Mouse (Mus musculus): Measurements from ENCODE around the gene Fam219b. TPM values are rescaled to one million over a fixed set of nuclear protein-coding genes. Genes with fewer than 3 reads are reported as not detected.

Fam219b gene
- polyA plus RNA-seq, 1 experiment from 2014 or later = 14.8 TPM

DNA sequence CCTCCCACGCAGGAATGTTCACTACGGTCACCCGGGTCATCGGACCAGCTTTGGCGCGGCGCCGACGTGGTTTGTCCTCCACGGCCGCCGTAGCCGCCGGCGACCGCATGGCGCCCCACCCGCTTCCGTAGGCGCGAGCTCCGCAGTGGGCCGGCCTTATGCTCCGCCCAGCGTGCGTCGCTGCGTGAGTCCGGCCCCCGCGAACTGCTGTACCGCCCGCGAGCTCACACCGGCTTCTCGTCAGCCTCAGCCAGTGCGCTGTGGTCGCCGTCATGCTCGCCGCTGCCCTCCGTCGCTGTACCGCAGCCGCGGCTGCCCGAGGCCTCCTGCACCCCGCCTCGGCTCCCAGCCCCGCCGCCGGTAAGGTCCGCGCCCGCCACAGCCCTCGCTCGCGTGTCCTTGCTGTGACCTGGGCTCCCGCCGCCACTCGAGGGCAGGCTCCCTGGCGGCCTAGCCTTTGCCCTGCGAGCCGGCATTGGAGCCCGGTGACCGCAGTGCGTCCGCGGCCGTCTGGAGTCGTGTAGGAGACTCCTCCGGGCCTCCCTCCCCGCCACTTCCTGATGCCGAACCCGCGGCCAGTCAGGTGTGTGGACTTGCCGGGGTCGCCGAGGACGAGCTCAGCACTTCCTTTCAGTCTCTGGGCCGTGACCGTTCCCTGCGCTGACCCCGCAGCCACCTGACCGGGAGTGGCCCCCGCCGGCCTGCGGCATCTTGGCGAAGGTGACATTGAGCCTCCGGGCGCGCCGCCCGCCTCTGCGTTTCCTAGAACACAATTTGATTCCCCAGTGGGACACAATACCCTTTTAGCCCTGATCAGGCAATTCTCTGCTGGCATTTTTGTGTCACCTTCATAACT, 16.0 kb upstream of the Fam219b start, which contains the start of gene Cox5a:
Gene Cox5a (plus strand): TSS at position 219 of the 856 bp plus-strand sequence.
- peak within 1 kb of the TSS; percentile 89 for H3K27ac ChIP-seq (ENCODE audit: low read depth, low read length)
- ATAC-seq (replicated peaks; ENCODE audit: low FRiP score) (peak; percentile 98), DNase-seq (ENCODE audit: low spot score) (peak; percentile 90)
- no peaks in the 10 kb centered on the region for H3K27me3 ChIP-seq (replicated peaks; ENCODE audit: control insufficient read depth, insufficient read depth, low read length)
- peaks cover 10% of the 10 kb centered on the region for H3K4me1 ChIP-seq (replicated peaks; ENCODE audit: control insufficient read depth, insufficient read depth, low read length)
- H3K4me3 ChIP-seq (ENCODE audit: low read depth, low read length) = peak within 1 kb of the TSS; percentile 91
- peak within 1 kb of the TSS; percentile 82 for H3K4me2 ChIP-seq
- under 1% methylated on average over 95 of the region's 95 CpGs for WGBS
- no peaks in the 10 kb centered on the region for H3K36me3 ChIP-seq (ENCODE audit: control insufficient read depth, insufficient read depth, low read length)
- H3K9ac ChIP-seq (ENCODE audit: low read depth, low read length) = peak within 1 kb of the TSS; percentile 96
- no peaks in the 10 kb centered on the region for H3K9me3 ChIP-seq (ENCODE audit: control insufficient read depth, low read length)

DNA sequence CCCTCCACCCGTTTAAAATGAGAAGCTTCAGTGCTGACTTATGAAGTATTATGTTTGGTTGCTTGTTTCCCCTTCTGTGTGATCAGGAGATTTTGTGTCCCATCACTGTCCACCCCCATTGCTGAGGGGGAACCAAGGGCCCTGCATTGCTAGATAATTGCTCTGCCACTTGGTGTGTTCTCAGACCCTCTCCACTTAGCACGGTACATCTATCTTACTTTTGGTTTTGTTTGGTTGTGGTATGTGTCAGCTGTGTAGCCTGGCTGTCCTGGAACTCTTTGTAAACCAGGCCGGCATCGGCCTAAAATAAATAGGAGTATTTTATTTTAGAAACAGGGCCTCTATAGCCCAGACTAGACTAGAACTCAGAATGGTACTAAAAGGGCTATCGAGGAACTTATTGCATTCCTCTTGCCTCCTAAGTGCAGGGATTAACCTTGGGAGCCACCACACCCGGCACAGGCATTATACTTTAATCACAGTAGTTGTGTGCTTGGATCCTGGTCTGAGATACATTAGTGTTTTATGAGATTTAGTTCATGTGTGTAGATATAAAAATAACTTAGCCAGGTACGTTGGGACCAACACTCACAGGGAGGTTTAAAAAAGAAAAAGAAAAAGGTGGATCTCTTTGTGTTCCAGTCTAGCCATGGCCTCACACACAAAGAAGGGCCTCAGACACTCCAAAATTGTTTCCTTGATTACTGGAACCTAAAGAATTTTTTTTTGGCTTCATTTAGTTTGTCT, 15.0 kb upstream of the Fam219b start:
- Histone ChIP-seq H3K4me3 (ENCODE audit: low read depth, low read length) (peak overlapping the region; percentile 91), H3K9me3 (ENCODE audit: control insufficient read depth, low read length) (no peaks in the 10 kb centered on the region), H3K27ac (ENCODE audit: low read depth, low read length) (no peak overlapping the region; the same call in 1 of the 2 replicates), H3K9ac (ENCODE audit: low read depth, low read length) (peak overlapping the region; percentile 96), H3K4me1 (replicated peaks; ENCODE audit: control insufficient read depth, insufficient read depth, low read length) (peaks cover 10% of the 10 kb centered on the region), H3K4me2 (peak overlapping the region; percentile 82), H3K36me3 (ENCODE audit: control insufficient read depth, insufficient read depth, low read length) (no peaks in the 10 kb centered on the region), H3K27me3 (replicated peaks; ENCODE audit: control insufficient read depth, insufficient read depth, low read length) (no peaks in the 10 kb centered on the region)
- DNase-seq (ENCODE audit: low spot score) (no peak), ATAC-seq (replicated peaks; ENCODE audit: low FRiP score) (no peak)
- WGBS = 37% methylated on average over 7 of the region's 7 CpGs

DNA sequence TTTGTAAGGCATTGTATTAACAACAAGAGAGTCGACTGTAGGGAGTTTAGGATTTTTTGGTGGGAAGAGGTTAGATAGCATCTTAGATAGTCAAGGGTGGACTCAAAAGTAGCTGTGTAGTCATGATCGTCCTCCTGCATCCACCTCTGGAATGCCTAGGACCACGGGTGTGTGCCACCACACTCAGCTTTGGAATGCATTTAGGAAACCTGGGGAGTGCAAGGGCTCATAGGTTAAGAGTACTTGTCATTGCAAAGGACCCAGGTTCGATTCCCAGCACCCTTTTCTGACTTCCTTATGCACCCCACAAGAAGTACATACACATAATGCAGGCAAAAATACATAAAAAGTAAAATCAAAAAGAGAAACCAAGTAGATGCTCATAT, 14.5 kb upstream of the Fam219b start:
- no peaks in the 10 kb centered on the region for H3K36me3 ChIP-seq (ENCODE audit: control insufficient read depth, insufficient read depth, low read length)
- peak overlapping the region; percentile 91; the same call in 1 of the 2 replicates for H3K4me3 ChIP-seq (ENCODE audit: low read depth, low read length)
- DNase-seq (ENCODE audit: low spot score) = no peak
- H3K9ac ChIP-seq (ENCODE audit: low read depth, low read length) = peak overlapping the region; percentile 96; the same call in 1 of the 2 replicates
- peak overlapping the region; percentile 82 for H3K4me2 ChIP-seq
- no peak overlapping the region; the same call in 1 of the 2 replicates for H3K27ac ChIP-seq (ENCODE audit: low read depth, low read length)
- no peak for ATAC-seq (replicated peaks; ENCODE audit: low FRiP score)
- H3K4me1 ChIP-seq (replicated peaks; ENCODE audit: control insufficient read depth, insufficient read depth, low read length) = peaks cover 10% of the 10 kb centered on the region
- WGBS = 63% methylated on average over 4 of the region's 4 CpGs
- no peaks in the 10 kb centered on the region for H3K27me3 ChIP-seq (replicated peaks; ENCODE audit: control insufficient read depth, insufficient read depth, low read length)
- no peaks in the 10 kb centered on the region for H3K9me3 ChIP-seq (ENCODE audit: control insufficient read depth, low read length)

DNA sequence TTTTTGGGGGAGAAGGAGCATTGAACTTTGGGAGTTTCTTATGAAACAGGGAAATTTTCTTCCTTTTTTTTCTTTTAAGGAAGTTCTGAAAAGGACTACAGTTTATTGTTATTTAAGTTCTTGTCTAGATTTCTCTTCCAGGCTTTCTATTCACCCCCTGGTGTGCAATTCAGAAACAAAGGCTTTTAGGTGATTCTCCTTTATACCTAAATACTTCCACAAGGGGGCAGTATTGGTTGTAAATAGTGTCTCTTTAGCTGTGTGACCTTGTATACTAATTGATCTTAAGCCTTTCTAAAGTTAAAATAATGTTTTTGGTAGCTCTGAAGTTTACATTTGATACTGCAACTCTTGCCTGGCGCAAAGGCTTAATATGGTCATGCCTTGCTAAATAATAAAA, 13.6 kb upstream of the Fam219b start:
- Histone ChIP-seq H3K9ac (ENCODE audit: low read depth, low read length) (no peak overlapping the region), H3K4me3 (ENCODE audit: low read depth, low read length) (no peak overlapping the region), H3K9me3 (ENCODE audit: control insufficient read depth, low read length) (no peaks in the 10 kb centered on the region), H3K27ac (ENCODE audit: low read depth, low read length) (no peak overlapping the region), H3K27me3 (replicated peaks; ENCODE audit: control insufficient read depth, insufficient read depth, low read length) (no peaks in the 10 kb centered on the region), H3K36me3 (ENCODE audit: control insufficient read depth, insufficient read depth, low read length) (no peaks in the 10 kb centered on the region), H3K4me2 (no peak overlapping the region), H3K4me1 (replicated peaks; ENCODE audit: control insufficient read depth, insufficient read depth, low read length) (peaks cover 10% of the 10 kb centered on the region)
- ATAC-seq (replicated peaks; ENCODE audit: low FRiP score) (no peak), DNase-seq (ENCODE audit: low spot score) (no peak)
- 71% methylated on average over 1 of the region's 1 CpGs for WGBS

DNA sequence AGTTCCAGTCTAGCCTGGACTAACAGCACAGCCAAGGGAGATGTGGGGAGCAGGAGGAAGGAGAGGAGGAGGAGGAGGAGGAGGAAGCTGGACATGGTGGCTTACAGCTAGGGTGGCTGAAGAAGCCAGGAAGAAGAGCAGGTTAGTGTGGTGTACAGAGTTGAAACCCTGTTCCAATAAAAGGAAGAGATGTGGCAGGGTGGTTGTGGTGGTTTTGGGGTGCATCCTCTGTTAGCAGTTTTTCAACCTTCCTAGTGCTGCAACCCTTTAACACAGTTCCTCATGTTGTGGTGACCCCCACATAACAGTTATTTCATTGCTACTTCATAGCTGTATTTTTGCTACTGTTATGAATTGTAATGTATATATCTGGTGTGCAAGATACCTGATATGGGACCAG, 12.9 kb upstream of the Fam219b start:
- Histone ChIP-seq H3K4me2 (peak overlapping the region; percentile 15; the same call in 1 of the 2 replicates), H3K36me3 (ENCODE audit: control insufficient read depth, insufficient read depth, low read length) (no peaks in the 10 kb centered on the region), H3K4me3 (ENCODE audit: low read depth, low read length) (no peak overlapping the region), H3K9me3 (ENCODE audit: control insufficient read depth, low read length) (no peaks in the 10 kb centered on the region), H3K27ac (ENCODE audit: low read depth, low read length) (no peak overlapping the region), H3K9ac (ENCODE audit: low read depth, low read length) (0 out of 2 replicates have a peak overlapping the region, but pooled peaks have one; percentile 15), H3K4me1 (replicated peaks; ENCODE audit: control insufficient read depth, insufficient read depth, low read length) (peaks cover 10% of the 10 kb centered on the region), H3K27me3 (replicated peaks; ENCODE audit: control insufficient read depth, insufficient read depth, low read length) (no peaks in the 10 kb centered on the region)
- DNase-seq (ENCODE audit: low spot score) (no peak), ATAC-seq (replicated peaks; ENCODE audit: low FRiP score) (no peak)

DNA sequence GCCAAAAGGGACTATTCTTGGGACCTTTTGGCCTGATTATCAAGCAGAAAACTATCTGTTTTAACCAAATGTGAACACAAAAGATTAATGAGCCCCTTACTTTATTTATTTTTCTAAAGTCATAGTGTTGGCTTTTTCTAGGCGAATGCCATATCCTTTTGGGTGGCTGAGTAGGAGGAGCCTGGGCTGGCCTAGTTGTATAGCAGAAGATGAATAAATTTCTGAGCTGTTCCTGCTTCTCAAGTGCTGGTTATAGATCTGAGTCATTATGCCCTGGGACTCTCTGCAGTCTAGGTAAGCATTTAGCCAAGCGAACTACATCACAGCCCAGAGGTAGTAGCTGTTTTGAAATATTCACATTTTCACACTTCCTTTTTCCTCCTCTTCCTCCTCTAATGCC, 11.8 kb upstream of the Fam219b start:
- WGBS = 77% methylated on average over 2 of the region's 2 CpGs
- DNase-seq (ENCODE audit: low spot score) (no peak), ATAC-seq (replicated peaks; ENCODE audit: low FRiP score) (no peak)
- H3K4me2 ChIP-seq = no peak overlapping the region
- no peak overlapping the region for H3K4me3 ChIP-seq (ENCODE audit: low read depth, low read length)
- peaks cover 10% of the 10 kb centered on the region for H3K4me1 ChIP-seq (replicated peaks; ENCODE audit: control insufficient read depth, insufficient read depth, low read length)
- no peaks in the 10 kb centered on the region for H3K27me3 ChIP-seq (replicated peaks; ENCODE audit: control insufficient read depth, insufficient read depth, low read length)
- H3K36me3 ChIP-seq (ENCODE audit: control insufficient read depth, insufficient read depth, low read length) = no peaks in the 10 kb centered on the region
- H3K27ac ChIP-seq (ENCODE audit: low read depth, low read length) = no peak overlapping the region
- no peak overlapping the region for H3K9ac ChIP-seq (ENCODE audit: low read depth, low read length)
- no peaks in the 10 kb centered on the region for H3K9me3 ChIP-seq (ENCODE audit: control insufficient read depth, low read length)

GRCm38 (mm10) chr9:57526435-57526834, 10.9 kb upstream of the Fam219b start:
- Histone ChIP-seq H3K9ac (ENCODE audit: low read depth, low read length) (no peak overlapping the region), H3K36me3 (ENCODE audit: control insufficient read depth, insufficient read depth, low read length) (peaks cover 3% of the 10 kb centered on the region; the same call in 1 of the 2 replicates), H3K9me3 (ENCODE audit: control insufficient read depth, low read length) (no peaks in the 10 kb centered on the region), H3K4me3 (ENCODE audit: low read depth, low read length) (no peak overlapping the region), H3K4me1 (replicated peaks; ENCODE audit: control insufficient read depth, insufficient read depth, low read length) (peaks cover 10% of the 10 kb centered on the region), H3K4me2 (no peak overlapping the region), H3K27ac (ENCODE audit: low read depth, low read length) (no peak overlapping the region), H3K27me3 (replicated peaks; ENCODE audit: control insufficient read depth, insufficient read depth, low read length) (no peaks in the 10 kb centered on the region)
- ATAC-seq (replicated peaks; ENCODE audit: low FRiP score) (no peak), DNase-seq (ENCODE audit: low spot score) (no peak)

DNA sequence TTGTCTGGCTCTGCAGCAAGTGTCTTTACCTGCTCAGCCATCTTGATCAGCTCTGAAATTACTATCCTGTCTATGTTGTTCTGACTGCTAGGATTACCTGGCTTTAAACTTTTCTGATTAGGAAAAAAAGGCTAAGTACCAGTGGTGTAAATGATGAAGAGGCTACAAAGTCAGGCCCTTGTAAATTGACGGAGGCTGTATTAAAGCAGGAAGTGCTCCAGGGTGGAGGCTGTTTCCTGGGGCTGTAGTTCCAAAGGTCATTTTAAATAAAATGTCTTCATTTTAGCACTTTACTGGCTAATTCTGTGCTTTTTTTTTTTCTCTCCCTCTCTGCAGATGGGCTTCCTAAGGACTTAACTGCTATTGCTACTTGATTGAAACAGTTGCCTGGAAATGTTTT, 5.4 kb upstream of the Fam219b start:
- Histone ChIP-seq H3K36me3 (ENCODE audit: control insufficient read depth, insufficient read depth, low read length) (peaks cover 7% of the 10 kb centered on the region; the same call in 1 of the 2 replicates), H3K27ac (ENCODE audit: low read depth, low read length) (no peak overlapping the region), H3K27me3 (replicated peaks; ENCODE audit: control insufficient read depth, insufficient read depth, low read length) (no peaks in the 10 kb centered on the region), H3K9ac (ENCODE audit: low read depth, low read length) (no peak overlapping the region), H3K4me1 (replicated peaks; ENCODE audit: control insufficient read depth, insufficient read depth, low read length) (0 out of 2 replicates have a peak, but pooled peaks cover 5% of the 10 kb centered on the region), H3K4me3 (ENCODE audit: low read depth, low read length) (no peak overlapping the region), H3K9me3 (ENCODE audit: control insufficient read depth, low read length) (no peaks in the 10 kb centered on the region), H3K4me2 (no peak overlapping the region)
- 77% methylated on average over 1 of the region's 1 CpGs for WGBS
- DNase-seq (ENCODE audit: low spot score) (no peak), ATAC-seq (replicated peaks; ENCODE audit: low FRiP score) (no peak)
